Mouse (Mus musculus): ENCODE measurements at regions not wholly inside any gene's neighbourhood (a gene's known extent, or its start where the extent isn't known, plus 50 kb on each side); places are given as distances from the start of the nearest gene placed in this dataset.
A peak's percentile ranks its signal among the peaks of the same experiment; 100 is the strongest.

DNA sequence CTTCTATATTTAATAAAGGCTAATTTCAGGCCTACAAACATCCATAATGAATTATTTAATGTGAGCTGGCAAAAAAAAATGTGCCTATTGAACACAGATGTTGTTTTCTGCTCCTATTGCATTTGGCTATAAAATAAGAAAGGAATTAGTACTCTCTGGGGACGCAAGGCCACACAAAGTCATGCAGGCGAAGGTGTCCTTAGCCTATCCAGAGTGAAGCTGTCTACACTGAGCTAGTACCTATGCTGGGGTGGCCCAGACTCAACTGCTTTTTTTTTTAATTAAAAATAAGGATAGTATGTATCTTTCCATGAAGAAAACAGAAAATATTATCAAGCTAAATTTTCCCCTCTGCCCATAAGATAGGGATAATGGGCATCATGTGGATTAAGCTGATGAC, 705.7 kb downstream of the Diaph3 start:
- no peak overlapping the region for H3K4me3 ChIP-seq
- H3K4me1 ChIP-seq, result peaks cover 22% of the 10 kb centered on the region
- no peaks in the 10 kb centered on the region for H3K27me3 ChIP-seq (ENCODE audit: low read depth, poor library complexity, severe bottlenecking)
- DNase-seq (ENCODE audit: low spot score), result no peak
- H3K9me3 ChIP-seq (replicated peaks), result no peaks in the 10 kb centered on the region
- no peak overlapping the region for H3K27ac ChIP-seq
- WGBS, result 88% methylated on average over 2 of the region's 2 CpGs
- no peaks in the 10 kb centered on the region for H3K36me3 ChIP-seq

DNA sequence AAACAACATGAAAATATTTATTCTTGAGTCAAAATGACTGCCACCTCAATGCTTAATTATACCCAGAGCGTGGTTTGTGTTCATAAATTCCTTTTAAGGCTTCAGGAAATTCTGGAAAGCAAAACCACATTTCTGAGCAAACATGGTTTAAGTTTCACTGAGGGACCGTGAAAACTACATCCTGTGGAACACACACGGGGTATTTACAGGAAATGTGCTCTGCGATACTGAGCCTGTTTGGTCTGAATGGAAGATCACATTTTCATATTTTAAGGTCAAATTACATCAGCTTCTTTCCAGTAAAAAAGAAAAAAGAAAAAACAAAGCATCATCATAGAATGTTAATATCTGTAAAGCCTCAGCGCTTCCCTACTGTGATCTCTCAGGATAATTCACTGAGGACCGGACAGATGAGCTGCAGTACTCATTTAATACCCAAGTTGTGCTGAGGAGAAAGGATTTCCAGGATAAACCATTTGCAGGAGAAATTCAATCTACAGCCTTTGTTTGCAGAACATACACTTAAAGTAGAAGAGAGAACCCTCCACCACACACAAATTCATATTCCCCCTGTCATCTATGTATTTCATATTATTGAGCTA, 709.7 kb downstream of the Diaph3 start:
- DNase-seq (ENCODE audit: low spot score), result no peak
- Histone ChIP-seq H3K27me3 (ENCODE audit: low read depth, poor library complexity, severe bottlenecking) (no peaks in the 10 kb centered on the region), H3K4me1 (peaks cover 27% of the 10 kb centered on the region), H3K9me3 (replicated peaks) (no peaks in the 10 kb centered on the region), H3K36me3 (no peaks in the 10 kb centered on the region), H3K4me3 (no peak overlapping the region), H3K27ac (0 out of 2 replicates have a peak overlapping the region, but pooled peaks have one; percentile 36)
- WGBS, result 71% methylated on average over 6 of the region's 6 CpGs

DNA sequence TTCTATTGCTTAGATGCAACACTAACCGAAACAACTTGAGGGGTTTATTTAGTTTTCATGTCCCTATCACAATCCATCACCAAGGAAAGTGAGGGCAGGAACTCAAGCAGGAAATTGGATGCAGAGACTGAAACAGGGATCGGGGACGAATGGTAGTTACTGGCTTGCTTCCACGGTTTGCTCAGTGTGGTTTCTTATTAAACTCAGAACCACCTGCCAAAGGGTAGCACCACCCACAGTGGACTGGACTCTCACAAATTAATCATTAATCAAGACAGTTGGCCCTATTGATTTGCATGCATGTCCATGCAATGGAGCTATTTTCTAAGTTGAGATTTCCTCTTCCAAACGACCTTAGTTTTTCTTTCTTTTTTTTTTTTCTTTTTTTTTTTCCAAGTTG, 719.2 kb downstream of the Diaph3 start:
- no peaks in the 10 kb centered on the region for H3K36me3 ChIP-seq
- no peak for DNase-seq (ENCODE audit: low spot score)
- no peak overlapping the region for H3K27ac ChIP-seq
- no peak overlapping the region for H3K4me3 ChIP-seq
- H3K9me3 ChIP-seq (replicated peaks), result no peaks in the 10 kb centered on the region
- WGBS, result 76% methylated on average over 5 of the region's 5 CpGs
- no peaks in the 10 kb centered on the region for H3K27me3 ChIP-seq (ENCODE audit: low read depth, poor library complexity, severe bottlenecking)
- no peaks in the 10 kb centered on the region for H3K4me1 ChIP-seq

DNA sequence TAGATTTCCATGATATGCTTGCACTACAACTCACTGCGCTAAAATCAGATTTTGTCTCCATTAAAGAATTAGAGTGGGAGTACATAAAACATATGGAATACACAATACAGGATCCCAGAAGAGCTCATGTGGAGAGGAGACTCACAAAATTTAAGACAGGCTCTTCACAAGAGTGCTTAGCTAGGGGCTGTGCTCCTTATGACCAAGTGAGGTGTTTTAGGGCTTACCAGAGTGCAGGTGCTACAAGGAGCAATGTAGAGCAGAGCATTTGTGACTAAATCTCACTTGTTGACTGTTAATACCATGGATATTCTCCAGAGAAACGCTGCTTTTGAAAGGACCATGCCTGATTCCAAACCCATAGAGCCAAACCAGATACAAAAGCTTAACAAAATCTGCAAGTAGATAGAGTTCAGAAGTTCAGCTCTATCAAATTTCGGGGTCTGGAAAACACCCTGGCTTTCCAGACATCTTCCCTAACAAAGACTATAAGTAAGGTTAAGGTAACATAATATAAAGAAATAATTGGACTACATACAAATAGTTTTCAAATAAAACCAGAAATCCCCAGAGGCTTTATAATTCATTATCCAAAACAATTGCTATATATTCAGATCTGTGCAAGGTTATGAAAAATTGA, 721.0 kb downstream of the Diaph3 start:
- WGBS, result 83% methylated on average over 3 of the region's 3 CpGs
- DNase-seq (ENCODE audit: low spot score), result no peak

DNA sequence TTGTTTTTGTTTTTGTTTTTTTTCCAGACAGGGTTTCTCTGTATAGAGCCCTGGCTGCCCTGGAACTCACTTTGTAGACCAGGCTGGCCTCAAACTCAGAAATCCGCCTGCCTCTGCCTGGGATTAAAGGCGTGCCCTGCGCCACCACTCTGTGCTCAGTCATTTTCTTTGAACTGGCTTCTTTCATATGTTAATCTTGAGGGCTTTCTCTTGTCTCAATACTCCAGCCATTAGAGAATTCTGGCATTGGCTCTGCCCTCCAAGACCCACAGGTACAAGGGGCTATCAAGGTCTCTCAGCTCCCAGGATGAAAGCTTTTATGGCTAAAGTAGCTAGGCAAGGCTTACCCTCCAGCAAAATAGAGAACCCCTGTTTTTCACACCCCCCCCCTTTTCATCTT, 744.2 kb downstream of the Diaph3 start:
- H3K4me3 ChIP-seq, result no peak overlapping the region
- no peaks in the 10 kb centered on the region for H3K36me3 ChIP-seq
- no peaks in the 10 kb centered on the region for H3K4me1 ChIP-seq
- DNase-seq (ENCODE audit: low spot score), result no peak
- H3K9me3 ChIP-seq (replicated peaks), result no peaks in the 10 kb centered on the region
- 93% methylated on average over 3 of the region's 3 CpGs for WGBS
- peaks cover 26% of the 10 kb centered on the region for H3K27me3 ChIP-seq (ENCODE audit: low read depth, poor library complexity, severe bottlenecking)
- H3K27ac ChIP-seq, result no peak overlapping the region

More for the DNA sequence above, 721.0 kb downstream of the Diaph3 start:
- Histone ChIP-seq H3K4me1 (no peaks in the 10 kb centered on the region), H3K27ac (no peak overlapping the region), H3K4me3 (no peak overlapping the region), H3K27me3 (ENCODE audit: low read depth, poor library complexity, severe bottlenecking) (no peaks in the 10 kb centered on the region), H3K36me3 (no peaks in the 10 kb centered on the region), H3K9me3 (replicated peaks) (no peaks in the 10 kb centered on the region)

DNA sequence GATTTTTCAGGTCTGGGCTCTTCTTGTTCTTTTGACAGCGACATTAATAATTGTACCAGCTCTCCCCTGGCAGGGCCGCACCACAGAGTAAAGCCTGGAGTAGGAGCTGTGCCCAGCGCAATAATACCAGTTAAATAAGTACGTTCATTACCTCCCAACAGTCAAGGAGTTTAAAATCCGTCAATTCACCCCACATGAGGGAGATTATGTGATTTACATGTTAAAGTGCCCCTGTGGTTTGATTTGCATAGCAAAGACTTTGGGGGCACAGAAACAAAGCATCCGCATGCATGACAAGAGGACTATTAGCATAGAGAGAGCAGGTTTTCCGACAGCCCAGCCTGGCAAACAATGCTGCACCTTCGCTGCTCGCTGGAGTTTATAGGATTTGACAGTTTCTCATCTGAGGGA, 745.1 kb downstream of the Diaph3 start:
- Histone ChIP-seq H3K9me3 (replicated peaks) (no peaks in the 10 kb centered on the region), H3K27me3 (ENCODE audit: low read depth, poor library complexity, severe bottlenecking) (peaks cover 26% of the 10 kb centered on the region), H3K4me1 (no peaks in the 10 kb centered on the region), H3K36me3 (no peaks in the 10 kb centered on the region), H3K27ac (no peak overlapping the region), H3K4me3 (no peak overlapping the region)
- no peak for DNase-seq (ENCODE audit: low spot score)
- WGBS, result 15% methylated on average over 9 of the region's 9 CpGs

DNA sequence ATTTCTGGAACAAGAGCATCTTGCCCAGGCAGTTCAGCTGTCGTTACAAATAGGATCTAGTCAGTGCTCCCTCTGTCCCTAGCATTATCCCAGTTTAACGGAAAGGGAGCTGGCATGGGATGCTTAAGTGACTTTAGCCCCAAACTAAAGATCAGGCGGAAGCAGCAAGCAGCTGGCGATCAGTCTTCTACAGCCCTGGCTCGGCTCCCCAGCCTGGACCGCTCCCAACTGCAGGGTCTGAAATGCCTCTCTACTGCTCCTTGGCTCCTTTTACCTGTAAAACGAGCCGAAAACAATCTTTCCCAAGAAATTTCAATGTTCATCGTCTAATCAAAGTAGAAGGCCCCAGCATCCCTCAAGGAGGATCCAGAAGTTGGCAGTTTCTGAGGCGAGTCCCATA, 745.5 kb downstream of the Diaph3 start:
- Histone ChIP-seq H3K27ac (no peak overlapping the region), H3K4me1 (no peaks in the 10 kb centered on the region), H3K36me3 (no peaks in the 10 kb centered on the region), H3K27me3 (ENCODE audit: low read depth, poor library complexity, severe bottlenecking) (peaks cover 26% of the 10 kb centered on the region), H3K9me3 (replicated peaks) (no peaks in the 10 kb centered on the region), H3K4me3 (no peak overlapping the region)
- DNase-seq (ENCODE audit: low spot score), result no peak
- 18% methylated on average over 10 of the region's 10 CpGs for WGBS

DNA sequence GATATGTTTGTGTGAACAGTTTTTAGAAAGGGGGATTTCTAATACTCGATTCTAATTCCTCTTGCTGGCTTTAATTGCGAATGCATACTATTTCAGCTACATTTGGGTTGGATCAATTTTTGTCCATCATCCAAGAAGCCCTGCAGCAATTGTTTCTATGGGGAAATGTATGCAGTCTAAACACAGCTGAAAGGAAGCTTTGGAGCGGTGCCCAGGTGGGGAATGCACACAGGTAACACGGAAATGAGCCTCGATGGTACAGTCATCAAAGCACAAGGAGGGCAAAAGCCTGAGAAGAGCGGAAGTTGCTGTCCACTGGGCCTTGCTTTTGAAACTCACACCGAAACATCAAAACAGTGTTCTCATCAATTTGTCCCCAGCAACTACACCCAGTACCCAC, 746.0 kb downstream of the Diaph3 start:
- Histone ChIP-seq H3K27me3 (ENCODE audit: low read depth, poor library complexity, severe bottlenecking) (peaks cover 26% of the 10 kb centered on the region), H3K36me3 (no peaks in the 10 kb centered on the region), H3K4me3 (no peak overlapping the region), H3K27ac (no peak overlapping the region), H3K4me1 (no peaks in the 10 kb centered on the region), H3K9me3 (replicated peaks) (no peaks in the 10 kb centered on the region)
- WGBS, result 65% methylated on average over 7 of the region's 7 CpGs
- DNase-seq (ENCODE audit: low spot score), result no peak

DNA sequence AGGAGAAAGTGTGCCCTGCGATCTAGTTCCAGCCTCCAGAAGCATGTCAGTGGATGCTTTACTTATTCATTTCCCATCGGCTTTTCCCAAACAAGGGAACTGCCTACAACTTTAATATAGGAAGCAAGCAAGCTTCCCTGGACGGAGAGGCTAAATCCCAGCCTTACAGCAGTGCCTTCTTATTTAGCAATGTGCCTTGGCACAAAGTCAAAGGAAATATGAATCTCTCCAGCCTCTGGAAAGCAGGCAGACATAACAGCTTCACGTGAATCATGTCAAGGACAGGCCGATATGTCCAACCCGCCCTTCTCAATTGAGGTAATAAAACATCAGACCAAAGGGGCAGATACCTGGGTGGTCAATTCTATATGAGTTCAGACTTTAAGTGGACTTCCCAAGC, 755.9 kb downstream of the Diaph3 start:
- no peak for DNase-seq (ENCODE audit: low spot score)
- 78% methylated on average over 6 of the region's 6 CpGs for WGBS
- no peaks in the 10 kb centered on the region for H3K9me3 ChIP-seq (replicated peaks)
- H3K36me3 ChIP-seq, result no peaks in the 10 kb centered on the region
- no peak overlapping the region for H3K27ac ChIP-seq
- no peak overlapping the region for H3K4me3 ChIP-seq
- H3K4me1 ChIP-seq, result no peaks in the 10 kb centered on the region
- H3K27me3 ChIP-seq (ENCODE audit: low read depth, poor library complexity, severe bottlenecking), result no peaks in the 10 kb centered on the region

DNA sequence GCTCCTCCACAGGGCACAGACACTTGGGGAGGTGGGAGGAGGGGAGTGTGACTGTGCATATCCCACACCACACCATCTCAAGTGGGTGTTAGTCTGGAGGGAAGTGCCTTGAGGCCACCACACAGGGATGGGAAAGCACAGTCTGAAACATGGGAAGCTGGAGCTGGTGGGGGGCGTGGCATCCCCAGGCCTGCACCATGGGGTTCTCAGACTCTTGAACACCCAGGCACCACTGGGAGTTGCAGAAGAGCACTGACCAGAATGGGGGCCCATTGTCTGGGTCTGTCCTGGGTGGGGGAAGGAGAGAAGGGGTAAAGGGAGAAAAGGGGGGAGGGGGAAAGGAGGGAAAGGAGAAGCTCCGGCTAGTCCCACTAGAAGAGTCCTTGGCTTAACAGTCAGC, 776.0 kb downstream of the Diaph3 start:
- 93% methylated on average over 2 of the region's 2 CpGs for WGBS
- H3K4me1 ChIP-seq, result no peaks in the 10 kb centered on the region
- no peak overlapping the region for H3K27ac ChIP-seq
- H3K27me3 ChIP-seq (ENCODE audit: low read depth, poor library complexity, severe bottlenecking), result no peaks in the 10 kb centered on the region
- H3K4me3 ChIP-seq, result no peak overlapping the region
- no peaks in the 10 kb centered on the region for H3K36me3 ChIP-seq
- no peaks in the 10 kb centered on the region for H3K9me3 ChIP-seq (replicated peaks)
- DNase-seq (ENCODE audit: low spot score), result no peak

DNA sequence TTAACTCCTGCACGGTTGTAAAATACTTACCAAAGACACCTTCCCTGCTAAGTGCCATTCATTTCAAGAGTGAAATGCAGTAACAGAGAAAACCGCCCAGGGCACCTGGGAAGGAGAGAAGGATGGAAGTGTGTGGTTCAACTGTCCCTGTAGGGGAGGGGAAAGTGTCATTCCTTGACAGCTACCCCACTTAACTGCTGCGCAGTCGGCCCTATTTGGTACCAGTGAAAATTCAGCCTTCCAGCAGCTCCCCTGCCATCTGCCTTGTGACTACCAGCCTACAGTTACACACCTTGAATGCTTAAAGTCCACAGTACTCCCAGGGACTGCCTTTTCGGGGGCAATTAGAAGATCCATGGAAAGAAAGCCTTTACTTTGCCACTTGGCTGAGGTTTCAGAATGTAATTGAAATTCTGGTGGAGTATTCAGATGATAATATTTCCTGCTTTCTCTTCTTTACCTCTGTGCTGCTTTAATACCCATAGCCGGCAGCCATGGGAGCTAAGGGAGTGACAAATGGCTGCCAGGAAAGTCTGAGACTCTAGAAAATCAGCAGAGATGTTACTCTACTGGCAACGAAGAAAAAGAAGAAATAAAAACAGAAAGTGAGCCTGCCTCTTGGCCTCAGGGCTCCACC, 780.5 kb downstream of the Diaph3 start:
- H3K27ac ChIP-seq, result no peak overlapping the region
- H3K27me3 ChIP-seq (ENCODE audit: low read depth, poor library complexity, severe bottlenecking), result no peaks in the 10 kb centered on the region
- H3K36me3 ChIP-seq, result no peaks in the 10 kb centered on the region
- DNase-seq (ENCODE audit: low spot score), result no peak
- H3K4me1 ChIP-seq, result no peaks in the 10 kb centered on the region
- no peaks in the 10 kb centered on the region for H3K9me3 ChIP-seq (replicated peaks)
- 24% methylated on average over 7 of the region's 7 CpGs for WGBS
- no peak overlapping the region for H3K4me3 ChIP-seq

DNA sequence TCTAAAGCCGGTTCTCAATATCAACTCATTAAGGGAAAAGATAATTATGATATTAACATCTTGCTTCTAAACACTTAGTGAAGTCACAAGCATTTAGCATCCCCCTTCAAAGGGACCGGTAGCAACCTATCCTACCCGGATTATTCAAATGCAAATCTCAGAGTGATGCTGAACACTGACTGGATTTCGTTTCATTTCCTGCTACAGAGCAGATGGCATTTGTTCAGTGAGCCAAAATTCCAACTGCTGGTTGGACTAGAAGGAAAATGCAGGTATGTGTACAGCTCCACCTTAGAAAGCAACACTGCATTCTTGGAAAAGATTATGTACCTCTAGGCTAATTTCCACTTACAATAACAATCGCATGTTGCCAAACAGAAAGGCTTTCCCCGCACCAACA, 782.5 kb downstream of the Diaph3 start:
- H3K36me3 ChIP-seq, result no peaks in the 10 kb centered on the region
- no peaks in the 10 kb centered on the region for H3K9me3 ChIP-seq (replicated peaks)
- no peaks in the 10 kb centered on the region for H3K4me1 ChIP-seq
- H3K4me3 ChIP-seq, result no peak overlapping the region
- no peak for DNase-seq (ENCODE audit: low spot score)
- no peaks in the 10 kb centered on the region for H3K27me3 ChIP-seq (ENCODE audit: low read depth, poor library complexity, severe bottlenecking)
- H3K27ac ChIP-seq, result no peak overlapping the region
- WGBS, result 87% methylated on average over 6 of the region's 6 CpGs

DNA sequence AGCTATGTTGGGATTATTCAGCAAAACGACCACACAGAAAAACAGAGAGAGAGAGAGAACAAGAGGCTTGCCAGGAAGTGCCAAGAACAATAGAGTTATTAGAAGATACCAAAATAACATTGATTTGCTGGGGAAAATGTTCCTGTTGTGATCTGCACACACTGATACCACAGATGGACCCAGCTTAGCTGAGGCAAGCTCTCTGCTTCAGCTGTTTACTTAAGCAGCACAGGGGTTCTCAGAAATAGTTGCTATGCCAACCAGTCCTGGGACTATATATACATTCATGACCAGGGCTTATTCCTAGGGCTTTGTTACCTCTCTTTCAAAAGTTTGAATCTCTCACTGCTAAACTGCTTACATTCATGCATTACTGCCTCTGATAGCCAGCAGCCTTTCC, 790.5 kb downstream of the Diaph3 start:
- H3K9me3 ChIP-seq (replicated peaks), result no peaks in the 10 kb centered on the region
- H3K4me3 ChIP-seq, result no peak overlapping the region
- no peak for DNase-seq (ENCODE audit: low spot score)
- no peaks in the 10 kb centered on the region for H3K4me1 ChIP-seq
- no peak overlapping the region for H3K27ac ChIP-seq
- H3K36me3 ChIP-seq, result no peaks in the 10 kb centered on the region
- H3K27me3 ChIP-seq (ENCODE audit: low read depth, poor library complexity, severe bottlenecking), result no peaks in the 10 kb centered on the region
- WGBS, result 66% methylated on average over 1 of the region's 1 CpGs

Measured in limb, embryonic 10.5 days (tissue).